Mouse (Mus musculus) heart, postnatal 36 days (tissue): ENCODE results near the gene Ehd3. TPM values are rescaled to one million over a fixed set of nuclear protein-coding genes. Genes with fewer than 3 reads are reported as not detected.
A peak's percentile ranks its signal among the peaks of the same experiment; 100 is the strongest.

Source experiments
- DNase-seq, 2 experiments: peaks; one replicate each; pipeline ENCODE4 v3.0.0; 2021 to 2022
- intact Hi-C: fragments of 180-260 bp; cut with DNase I; formaldehyde crosslinking; loops from one replicate; pipeline ENCODE4 v1.15.1; 2025
- total RNA-seq, 2 experiments: library from RNA; stranded (reverse); gene quantifications; 2 replicates each; pipeline ENCODE4 v1.2.3; 2021

Gene Ehd3
- total RNA-seq = 1 to 10 TPM; 3.0 to 3.2 TPM

GRCm38 (mm10) chr17:73803521-73804184, at the start of gene Ehd3:
Gene Ehd3, plus strand, starts transcription at chr17:73804134.
- no peak for DNase-seq
- intact Hi-C loops = loop anchor here (2.0 kb wide), 1 partner anchor 79 kb away; no protein-coding TSS in a partner anchor

GRCm38 (mm10) chr17:73770964-73771363, 33.0 kb upstream of the Ehd3 start:
- no peak for DNase-seq
- intact Hi-C loops = no loop called here

- DNase-seq = no peak
- intact Hi-C loops = no loop called here
Observed at GRCm38 (mm10) chr17:73786642-73787311, 17.2 kb upstream of the Ehd3 start.

GRCm38 (mm10) chr17:73790284-73791020, 13.5 kb upstream of the Ehd3 start:
- intact Hi-C loops = no loop called here
- no peak for DNase-seq

- intact Hi-C loops = no loop called here
- no peak for DNase-seq
Observed at GRCm38 (mm10) chr17:73796789-73797188, 7.1 kb upstream of the Ehd3 start.

GRCm38 (mm10) chr17:73797706-73798105, 6.2 kb upstream of the Ehd3 start:
- intact Hi-C loops = no loop called here

GRCm38 (mm10) chr17:73804592-73805271, 798 bp downstream of the Ehd3 start:
- peak; percentile 85 for DNase-seq
- intact Hi-C loops = loop anchor here (2.0 kb wide), 1 partner anchor 78 kb away; no protein-coding TSS in a partner anchor

More at GRCm38 (mm10) chr17:73797706-73798105, 6.2 kb upstream of the Ehd3 start:
- DNase-seq = no peak

- DNase-seq = no peak
- intact Hi-C loops = no loop called here
Observed at GRCm38 (mm10) chr17:73806331-73806730, 2.4 kb downstream of the Ehd3 start.

GRCm38 (mm10) chr17:73807211-73807610, 3.3 kb downstream of the Ehd3 start:
- intact Hi-C loops = no loop called here
- no peak for DNase-seq

GRCm38 (mm10) chr17:73808431-73808830, 4.5 kb downstream of the Ehd3 start:
- intact Hi-C loops = no loop called here
- no peak for DNase-seq

GRCm38 (mm10) chr17:73810801-73811200, 6.9 kb downstream of the Ehd3 start:
- no peak for DNase-seq

GRCm38 (mm10) chr17:73811566-73811965, 7.6 kb downstream of the Ehd3 start:
- no peak for DNase-seq

More at GRCm38 (mm10) chr17:73810801-73811200, 6.9 kb downstream of the Ehd3 start:
- intact Hi-C loops = no loop called here

GRCm38 (mm10) chr17:73813031-73813660, 9.2 kb downstream of the Ehd3 start:
- no peak for DNase-seq
- intact Hi-C loops = no loop called here

More at GRCm38 (mm10) chr17:73811566-73811965, 7.6 kb downstream of the Ehd3 start:
- intact Hi-C loops = no loop called here

GRCm38 (mm10) chr17:73814500-73815190, 10.7 kb downstream of the Ehd3 start:
- no peak for DNase-seq
- intact Hi-C loops = no loop called here

GRCm38 (mm10) chr17:73817697-73818380, 13.9 kb downstream of the Ehd3 start:
- DNase-seq = no peak
- intact Hi-C loops = no loop called here

- intact Hi-C loops = no loop called here
- DNase-seq = no peak
Observed at GRCm38 (mm10) chr17:73818936-73819335, 15.0 kb downstream of the Ehd3 start.

GRCm38 (mm10) chr17:73820726-73821125, 16.8 kb downstream of the Ehd3 start:
- intact Hi-C loops = no loop called here
- no peak for DNase-seq

- DNase-seq = no peak
- intact Hi-C loops = no loop called here
Observed at GRCm38 (mm10) chr17:73822255-73822654, 18.3 kb downstream of the Ehd3 start.
